ENCODE assay signal across 15 mouse cellular contexts in the genomic region with DNA sequence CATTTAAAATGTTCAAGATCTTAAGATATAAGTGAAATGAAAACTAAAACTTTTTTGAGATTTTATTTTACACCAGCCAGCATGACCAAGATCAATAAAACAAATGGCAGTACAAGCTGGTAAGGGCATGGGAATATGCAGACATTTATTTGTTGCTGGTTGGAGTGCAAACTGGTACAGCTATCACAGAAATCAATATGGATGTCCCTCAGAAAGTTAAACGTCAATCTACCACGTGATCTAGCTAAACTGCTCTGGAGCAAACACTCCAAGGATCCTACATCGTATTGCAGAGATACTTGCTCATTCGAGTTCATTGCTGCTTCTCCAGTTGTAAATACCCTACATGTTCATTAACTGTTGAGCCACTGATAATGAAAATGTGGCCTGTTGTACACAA.
"Had no signal": no experiment of that assay in that cellular context is flagged by ENCODE, and none has a peak within 500 bp of the region (broad histone marks: within the 10 kb centered on the region; RNA-seq: fewer than 3 reads in every experiment).

No protein-coding gene starts in this region.

- H3K4me2 ChIP-seq: neural tube, embryonic 15.5 days; stomach, embryonic 15.5 days had no signal

- H3K27ac ChIP-seq: neural tube, embryonic 15.5 days; stomach, embryonic 15.5 days; stomach, postnatal 0 days had no signal

- H3K9ac ChIP-seq: neural tube, embryonic 15.5 days; stomach, embryonic 15.5 days had no signal

- H3K9me3 ChIP-seq: neural tube, embryonic 15.5 days; stomach, embryonic 15.5 days had no signal

- H3K36me3 ChIP-seq: neural tube, embryonic 15.5 days; stomach, embryonic 15.5 days had no signal

- H3K27me3 ChIP-seq: neural tube, embryonic 15.5 days; stomach, embryonic 15.5 days had no signal

- DNase-seq: retina, postnatal 1 day; right cerebral cortex, adult 18-20 months; right cerebral cortex, postnatal 14 days; right cerebral cortex, postnatal 25 days; right cerebral cortex, postnatal 4 days; spleen, adult 18-20 months; thymus, adult 18-20 months; thymus, adult 2 months; thymus, postnatal 14 days; thymus, postnatal 25 days; thymus, postnatal 36 days; thymus, postnatal 4 days had no signal

- H3K4me1 ChIP-seq: neural tube, embryonic 15.5 days; stomach, embryonic 15.5 days had no signal

- H3K4me3 ChIP-seq: neural tube, embryonic 15.5 days; stomach, embryonic 15.5 days had no signal
